17 mouse cellular contexts compared by ENCODE assay signal in the genomic region with DNA sequence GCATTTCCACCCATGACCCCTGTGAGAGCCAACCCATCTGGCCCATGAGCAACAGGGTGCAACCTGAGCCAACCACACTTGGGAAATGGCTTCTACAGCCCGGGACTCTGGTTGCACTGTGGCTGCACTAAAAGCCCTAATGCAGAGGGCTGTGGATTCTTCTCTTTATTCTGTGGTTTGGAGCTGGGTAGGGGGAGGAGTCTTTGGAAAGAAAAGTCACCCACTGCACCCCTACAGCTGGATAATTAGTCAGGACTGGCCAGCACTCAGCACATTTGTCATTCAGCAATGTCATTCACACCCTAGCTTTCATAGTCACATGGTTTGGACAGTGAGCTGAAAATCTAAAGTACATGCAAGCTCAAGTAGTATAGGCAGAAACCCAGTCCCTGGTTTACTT.
A peak's percentile ranks its signal among the peaks of the same experiment; 100 is the strongest.
DNase-seq lines count a peak whose midpoint lies in the region; ATAC-seq and TF ChIP-seq lines count a peak whose summit lies in the region.
"Had no signal": no experiment of that assay in that cellular context is flagged by ENCODE, and none has a peak within 500 bp of the region (broad histone marks: within the 10 kb centered on the region; RNA-seq: fewer than 3 reads in every experiment).

No protein-coding gene starts in this region.

- TF ChIP-seq CTCF in left cerebral cortex, adult 2 months (IDR thresholded peaks at IDR 0.05), result no peak

- WGBS in heart, embryonic 14.5 days, result 40% methylated on average over 1 of the region's 1 CpGs

- H3K4me2 ChIP-seq in heart, embryonic 14.5 days (ENCODE audit: low read length), result peak overlapping the region; percentile 26; the same call in 1 of the 2 replicates
- H3K4me2 ChIP-seq: hindbrain, embryonic 13.5 days; limb, embryonic 12.5 days had no signal

- ATAC-seq in heart, embryonic 14.5 days (ENCODE audit: insufficient number of reproducible peaks, insufficient read depth, low FRiP score, low read depth), result 0 out of 2 replicates have a peak, but pooled peaks have one; percentile 17
- ATAC-seq: forebrain, embryonic 14.5 days; intestine, embryonic 16.5 days had no signal

- H3K9me3 ChIP-seq in heart, embryonic 14.5 days (ENCODE audit: control insufficient read depth, low read length), result no peaks in the 10 kb centered on the region
- H3K9me3 ChIP-seq: hindbrain, embryonic 13.5 days; limb, embryonic 12.5 days; midbrain, embryonic 10.5 days had no signal

- H3K36me3 ChIP-seq in heart, embryonic 14.5 days (ENCODE audit: control insufficient read depth, insufficient read depth, low read length), result no peaks in the 10 kb centered on the region
- H3K36me3 ChIP-seq: hindbrain, embryonic 13.5 days; limb, embryonic 12.5 days; midbrain, embryonic 10.5 days had no signal

- intact Hi-C loops in left cerebral cortex, adult 2 months (cut with DNase I), result no loop called here

- DNase-seq in heart, adult 18-20 months, result peak; percentile 24 to 28
- DNase-seq in heart, adult 8-10 months (ENCODE audit: low spot score), result no peak
- peak; percentile 79 for DNase-seq in 3134 (ENCODE audit: extremely low read depth, insufficient read length, low spot score)
- DNase-seq in Muller cell, postnatal 12 days (ENCODE audit: inconsistent ontology term), result peak; percentile 54
- no peak for DNase-seq in left cerebral cortex, adult 2 months (ENCODE audit: extremely low spot score in 1 of 2, low spot score in 2 of 2)
- no peak for DNase-seq in kidney, postnatal 14 days
- no peak for DNase-seq in layer of hippocampus, adult 11-12 months (ENCODE audit: low spot score)
- DNase-seq: adrenal gland, adult 8-10 months; cerebellum, postnatal 14 days; kidney, postnatal 36 days; right cerebral cortex, postnatal 25 days had no signal

- peaks cover 21 to 38% of the 10 kb centered on the region in 2 experiments for H3K4me1 ChIP-seq in heart, embryonic 14.5 days (ENCODE audit: control insufficient read depth in 2 of 2, insufficient read depth in 2 of 2, low read length in 2 of 2)
- H3K4me1 ChIP-seq: hindbrain, embryonic 13.5 days had no signal

- H3K9ac ChIP-seq in heart, embryonic 14.5 days (ENCODE audit: low read length), result no peak overlapping the region
- H3K9ac ChIP-seq: hindbrain, embryonic 13.5 days; limb, embryonic 12.5 days had no signal

- H3K27ac ChIP-seq in heart, embryonic 14.5 days (replicated peaks in 1 of 2; ENCODE audit: control insufficient read depth in 1 of 2, insufficient read depth in 1 of 2, low read depth in 2 of 2, low read length in 2 of 2), result peak overlapping the region; percentile 64 to 65; a peak in 3 of 4 replicates
- no peak overlapping the region for H3K27ac ChIP-seq in left cerebral cortex, adult 2 months
- H3K27ac ChIP-seq: hindbrain, embryonic 13.5 days; limb, embryonic 12.5 days; midbrain, embryonic 10.5 days had no signal

- no peaks in the 10 kb centered on the region for H3K27me3 ChIP-seq in heart, embryonic 14.5 days (ENCODE audit: control insufficient read depth, insufficient read depth, low read length)
- H3K27me3 ChIP-seq: hindbrain, embryonic 13.5 days; limb, embryonic 12.5 days had no signal

- H3K4me3 ChIP-seq in heart, embryonic 14.5 days (ENCODE audit: control insufficient read depth in 1 of 2, insufficient read depth in 1 of 2, low read depth in 1 of 2, low read length in 2 of 2), result no peak overlapping the region
- H3K4me3 ChIP-seq in left cerebral cortex, adult 2 months, result no peak overlapping the region
- H3K4me3 ChIP-seq: hindbrain, embryonic 13.5 days; limb, embryonic 12.5 days; midbrain, embryonic 10.5 days had no signal

Comparison
In these comparisons a context has a peak if more than half of its experiments do, and no peak if none do; other contexts are left out.
1. DNase-seq: peak in heart, adult 18-20 months (2 of 2), 3134 (single experiment) and Muller cell, postnatal 12 days (single experiment); none in heart, adult 8-10 months (single experiment), left cerebral cortex, adult 2 months (0 of 2), kidney, postnatal 14 days (single experiment) and layer of hippocampus, adult 11-12 months (single experiment).